Mouse (Mus musculus) liver, embryonic 14.5 days (tissue): ENCODE measurements at regions not wholly inside any gene's neighbourhood (a gene's known extent, or its start where the extent isn't known, plus 50 kb on each side); places are given as distances from the start of the nearest gene placed in this dataset.

Experiments used
- ATAC-seq: fragments of 200-750 bp; cut with Nextera tagmentation; 2 replicates; pipeline ENCODE4 v1.8.0; 2017; ENCODE audit warnings: moderate number of reproducible peaks, mild to moderate bottlenecking, moderate library complexity; ENCODE audit not compliant: insufficient read depth
- DNase-seq, 3 experiments: peaks; one replicate each; pipeline ENCODE4 v3.0.0-alpha.2; 2012 to 2013; ENCODE audit warnings: low read depth in 3 of 3, low spot score in 3 of 3
- H3K27ac ChIP-seq: fragments of 300-500 bp; sonication (generic); 2 replicates; pipeline ENCODE4 v1.5.1; 2014; ENCODE audit warnings: moderate library complexity, mild to moderate bottlenecking, control low read depth, inconsistent platforms
- H3K27me3 ChIP-seq: fragments of 300-500 bp; sonication (generic); 2 replicates; pipeline ENCODE4 v1.6.1; 2014; ENCODE audit warnings: mild to moderate bottlenecking, low read length, moderate library complexity; ENCODE audit not compliant: control insufficient read depth, insufficient read depth
- H3K36me3 ChIP-seq: fragments of 300-500 bp; sonication (generic); replicated peaks from 2 replicates; pipeline ENCODE4 v1.6.1; 2014; ENCODE audit warnings: low read depth; ENCODE audit not compliant: control insufficient read depth, insufficient read depth
- H3K4me1 ChIP-seq, 2 experiments: fragments of 200-500 bp in 1 of 2; fragments of 300-500 bp in 1 of 2; sonication (generic) in 1 of 2; replicated peaks; 2 replicates each; pipeline ENCODE4 v1.6.1; 2012 to 2014; ENCODE audit warnings: antibody characterized with exemption in 1 of 2, inconsistent platforms in 1 of 2, low read length in 1 of 2; ENCODE audit not compliant: control insufficient read depth in 2 of 2, insufficient read depth in 2 of 2
- H3K4me2 ChIP-seq: fragments of 300-500 bp; sonication (generic); 2 replicates; pipeline ENCODE4 v1.6.1; 2014; ENCODE audit warnings: low read depth, mild to moderate bottlenecking, control low read depth, moderate library complexity
- H3K4me3 ChIP-seq, 2 experiments: fragments of 200-500 bp in 1 of 2; fragments of 300-500 bp in 1 of 2; sonication (generic) in 1 of 2; 2 replicates each; pipeline ENCODE4 v1.5.1; 2012 to 2014; ENCODE audit warnings: low read depth in 2 of 2, low read length in 2 of 2, mild to moderate bottlenecking in 2 of 2, control low read depth in 1 of 2, inconsistent platforms in 1 of 2, moderate library complexity in 1 of 2; ENCODE audit not compliant: insufficient read depth in 1 of 2
- H3K9ac ChIP-seq: fragments of 300-500 bp; sonication (generic); replicated peaks from 2 replicates; pipeline ENCODE4 v1.6.1; 2014; ENCODE audit warnings: mild to moderate bottlenecking, control low read depth, moderate library complexity
- H3K9me3 ChIP-seq: fragments of 300-500 bp; sonication (generic); 2 replicates; pipeline ENCODE4 v1.6.1; 2016; ENCODE audit warnings: low read length, mixed read lengths; ENCODE audit not compliant: control insufficient read depth
- CTCF ChIP-seq: IDR thresholded peaks from 2 replicates; pipeline ENCODE4 v1.5.1; 2016; ENCODE audit warnings: antibody characterized with exemption, low read depth, control low read depth
- EP300 ChIP-seq: IDR thresholded peaks from 2 replicates; pipeline ENCODE4 v1.6.1; 2016; ENCODE audit warnings: antibody characterized with exemption, low read depth
- WGBS: fragments of 180-500 bp; shearing (Covaris S2); extraction: QIAGEN DNeasy Blood & Tissue Kit; methylation state at CpG from one replicate; pipeline ENCODE4 v1.1.7; 2014; ENCODE audit not compliant: insufficient replicate concordance; 5-methylcytosine and 5-hydroxymethylcytosine counted together

DNA sequence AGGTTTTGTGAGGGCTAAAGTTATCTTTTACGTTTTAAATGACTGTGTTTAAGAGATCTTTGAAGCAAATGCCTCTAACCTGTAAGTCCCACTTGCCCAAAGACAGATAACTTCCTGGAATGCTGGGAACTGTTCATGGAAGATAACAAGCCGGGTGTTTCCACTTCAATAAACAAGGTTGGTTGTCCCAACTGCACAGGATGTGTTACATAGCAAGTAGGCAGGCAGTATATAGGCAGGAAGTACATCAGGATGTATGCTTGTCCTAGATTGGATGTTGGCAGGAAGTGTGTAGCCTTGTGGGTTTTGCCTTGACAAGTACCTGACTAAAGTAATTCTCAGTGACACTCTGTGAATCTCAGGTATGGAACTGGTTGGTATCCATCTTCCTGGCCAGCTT lies 90.7 kb upstream of the Fggy start:
- ATAC-seq (no peak), DNase-seq (no peak)
- WGBS = 3% methylated on average over 2 of the region's 2 CpGs
- no peaks in the 10 kb centered on the region for H3K36me3 ChIP-seq
- H3K27me3 ChIP-seq = no peaks in the 10 kb centered on the region
- TF ChIP-seq EP300 = no peak; the same call in 1 of the 2 replicates
- TF ChIP-seq CTCF = no peak
- no peaks in the 10 kb centered on the region for H3K9me3 ChIP-seq
- no peak overlapping the region for H3K9ac ChIP-seq
- no peak overlapping the region for H3K27ac ChIP-seq
- H3K4me1 ChIP-seq = no peaks in the 10 kb centered on the region
- no peak overlapping the region for H3K4me2 ChIP-seq
- H3K4me3 ChIP-seq = no peak overlapping the region

DNA sequence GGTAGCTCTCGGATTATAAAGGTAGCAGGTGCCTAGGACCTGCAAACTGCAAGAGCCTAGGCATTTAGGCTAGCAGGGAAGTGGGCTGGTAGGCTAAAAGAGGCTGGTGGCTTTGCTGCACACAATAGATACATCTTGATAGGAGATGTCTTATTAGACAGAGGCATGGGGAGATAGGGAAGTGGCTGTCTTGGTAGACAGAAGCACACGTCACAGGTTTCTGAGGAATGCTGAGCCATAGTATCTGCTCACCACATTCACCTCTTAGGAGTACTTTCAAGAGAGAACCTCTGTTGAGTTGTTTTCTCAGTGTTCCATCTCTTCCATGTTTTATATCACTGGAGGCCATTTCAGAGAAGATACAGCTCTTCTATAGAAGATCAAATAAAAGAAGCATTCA lies 89.8 kb upstream of the Fggy start:
- TF ChIP-seq CTCF (no peak), EP300 (no peak)
- H3K4me2 ChIP-seq = no peak overlapping the region
- H3K27ac ChIP-seq = no peak overlapping the region
- ATAC-seq (no peak), DNase-seq (no peak)
- no peaks in the 10 kb centered on the region for H3K27me3 ChIP-seq
- 29% methylated on average over 2 of the region's 2 CpGs for WGBS
- H3K4me3 ChIP-seq = no peak overlapping the region
- H3K9me3 ChIP-seq = no peaks in the 10 kb centered on the region
- no peak overlapping the region for H3K9ac ChIP-seq
- no peaks in the 10 kb centered on the region for H3K4me1 ChIP-seq
- no peaks in the 10 kb centered on the region for H3K36me3 ChIP-seq

DNA sequence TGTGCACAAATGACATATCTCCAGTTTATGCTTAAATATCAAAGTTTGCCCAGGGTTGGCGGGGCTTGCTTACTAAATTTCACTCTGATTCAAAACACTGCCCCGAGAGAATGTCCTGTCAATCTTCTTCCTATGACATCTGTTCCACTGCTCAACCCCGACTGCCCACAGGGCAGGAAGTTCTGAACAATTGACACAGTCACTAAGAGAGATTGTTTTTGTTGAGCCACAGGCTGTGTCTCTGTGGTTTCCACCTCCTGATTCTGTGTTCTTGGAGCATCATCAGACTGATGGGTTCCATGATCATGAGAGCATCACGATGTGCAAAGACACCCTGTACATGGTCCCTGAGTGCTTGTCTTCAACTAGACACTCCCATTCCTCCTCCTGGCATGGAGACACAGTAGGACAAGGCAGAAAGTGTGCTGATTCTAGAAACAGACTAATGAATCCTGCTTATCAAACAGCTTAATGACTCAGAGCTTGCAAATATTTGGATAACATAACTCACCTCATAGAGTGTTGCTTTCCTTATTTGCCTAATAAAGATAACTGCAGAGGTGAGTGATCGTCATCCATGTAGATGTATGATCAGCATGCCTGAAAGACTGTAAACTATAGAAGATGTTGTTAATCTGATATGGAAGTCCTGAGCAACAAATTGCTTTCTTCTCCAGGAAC lies 82.4 kb upstream of the Fggy start:
- no peak for ATAC-seq
- WGBS = 29% methylated on average over 5 of the region's 5 CpGs

DNA sequence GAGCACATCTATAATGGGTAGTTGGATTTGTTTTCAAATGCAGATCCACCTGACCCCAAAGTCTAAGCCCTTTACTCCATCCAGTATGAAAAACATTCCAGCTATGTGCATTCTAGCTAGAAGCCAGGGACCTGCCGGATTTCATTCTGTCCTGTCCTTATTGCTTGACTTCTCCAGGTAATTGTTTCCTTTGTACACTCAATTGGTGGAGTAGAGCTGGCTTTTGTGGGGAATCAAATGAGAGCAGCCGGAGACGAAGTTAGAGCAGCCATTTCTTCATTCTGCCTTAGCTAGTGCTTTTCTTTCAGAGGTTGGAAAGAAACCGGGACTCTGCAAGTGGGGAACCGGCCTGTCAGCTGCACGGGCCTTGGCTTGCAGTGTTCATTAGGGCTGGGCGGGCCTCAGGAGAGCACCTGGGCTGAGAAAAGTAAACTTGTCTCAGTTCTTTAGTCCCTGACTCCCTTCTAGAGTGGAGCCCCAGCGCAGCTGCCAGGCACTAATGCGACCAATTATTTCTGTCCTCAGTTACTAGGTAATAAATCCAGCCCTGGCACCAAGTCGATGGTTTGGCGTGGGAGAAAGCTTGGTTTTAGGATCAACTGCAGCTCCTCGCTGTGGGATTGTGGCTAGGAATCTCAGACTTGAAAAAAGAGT lies 81.1 kb upstream of the Fggy start:
- Histone ChIP-seq H3K9ac (no peak overlapping the region), H3K4me1 (no peaks in the 10 kb centered on the region), H3K4me2 (no peak overlapping the region), H3K9me3 (no peaks in the 10 kb centered on the region), H3K27me3 (no peaks in the 10 kb centered on the region), H3K36me3 (no peaks in the 10 kb centered on the region), H3K27ac (no peak overlapping the region), H3K4me3 (no peak overlapping the region)
- DNase-seq (no peak), ATAC-seq (no peak)
- no peak for TF ChIP-seq CTCF
- no peak for TF ChIP-seq EP300
- WGBS = 60% methylated on average over 12 of the region's 12 CpGs

More for the DNA sequence above, 82.4 kb upstream of the Fggy start:
- Histone ChIP-seq H3K27me3 (no peaks in the 10 kb centered on the region), H3K27ac (no peak overlapping the region), H3K4me1 (no peaks in the 10 kb centered on the region), H3K4me3 (no peak overlapping the region), H3K9ac (no peak overlapping the region), H3K36me3 (no peaks in the 10 kb centered on the region), H3K4me2 (no peak overlapping the region), H3K9me3 (no peaks in the 10 kb centered on the region)
- DNase-seq = no peak
- TF ChIP-seq EP300 (no peak), CTCF (no peak)

DNA sequence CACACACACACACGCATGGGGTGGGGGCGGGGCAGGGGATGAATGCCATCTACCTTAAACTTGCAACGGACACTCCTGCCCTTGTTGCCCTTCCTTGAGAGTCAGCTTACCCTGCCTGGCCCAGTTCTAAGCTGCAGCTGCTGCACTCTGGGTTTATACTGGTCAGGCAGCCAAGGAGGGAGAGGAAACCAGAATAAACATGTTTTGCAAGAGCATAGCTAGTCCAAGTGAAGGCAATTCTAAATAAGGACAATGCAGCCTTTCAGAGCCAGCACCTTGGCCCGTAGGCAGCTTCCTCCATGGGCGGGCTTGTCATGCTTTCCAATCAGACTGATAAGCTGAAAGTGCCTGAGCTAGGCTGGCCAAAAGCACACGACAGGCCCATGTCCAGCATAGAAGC lies 73.7 kb upstream of the Fggy start:
- WGBS = 45% methylated on average over 6 of the region's 6 CpGs
- H3K4me2 ChIP-seq = no peak overlapping the region
- no peak for TF ChIP-seq CTCF
- TF ChIP-seq EP300 = no peak
- H3K36me3 ChIP-seq = no peaks in the 10 kb centered on the region
- H3K4me3 ChIP-seq = no peak overlapping the region
- H3K9ac ChIP-seq = no peak overlapping the region
- H3K9me3 ChIP-seq = no peaks in the 10 kb centered on the region
- ATAC-seq (no peak), DNase-seq (no peak)
- H3K27ac ChIP-seq = no peak overlapping the region
- peaks cover 0 to 9% of the 10 kb centered on the region in 2 experiments; a peak in 1 of 4 replicates for H3K4me1 ChIP-seq
- H3K27me3 ChIP-seq = no peaks in the 10 kb centered on the region
